Mouse (Mus musculus) myocyte (in vitro differentiated cells): ENCODE results near the gene Gm28557. TPM values are rescaled to one million over a fixed set of nuclear protein-coding genes. Genes with fewer than 3 reads are reported as not detected.

Experiments
- H3K27me3 ChIP-seq: one replicate; pipeline ENCODE4 v1.6.1; 2011; ENCODE audit not compliant: control insufficient read depth, insufficient read depth, insufficient read length
- H3K36me3 ChIP-seq: one replicate; pipeline ENCODE4 v1.6.1; 2011; ENCODE audit not compliant: control insufficient read depth, insufficient read depth
- H3K4me2 ChIP-seq: one replicate; pipeline ENCODE4 v1.6.1; 2011; ENCODE audit warnings: low read depth, control low read depth
- H3K4me3 ChIP-seq: one replicate; pipeline ENCODE4 v1.5.1; 2011; ENCODE audit warnings: mild to moderate bottlenecking, control low read depth, moderate library complexity
- H3K79me2 ChIP-seq: one replicate; pipeline ENCODE4 v1.6.1; 2011; ENCODE audit not compliant: control insufficient read depth, insufficient read depth
- H3ac ChIP-seq: one replicate; pipeline ENCODE4 v1.6.1; 2011; ENCODE audit not compliant: control insufficient read depth, insufficient read length
- CEBPB ChIP-seq: IDR thresholded peaks from 2 replicates; pipeline ENCODE4 v1.6.1; 2011; ENCODE audit warnings: mild to moderate bottlenecking, moderate library complexity; ENCODE audit not compliant: poor library complexity, insufficient read depth, severe bottlenecking
- E2F4 ChIP-seq: IDR thresholded peaks from one replicate; pipeline ENCODE4 v1.6.1; 2011; ENCODE audit warnings: mild to moderate bottlenecking, control low read depth, moderate library complexity; ENCODE audit not compliant: insufficient read depth
- MAX ChIP-seq: IDR thresholded peaks from one replicate; pipeline ENCODE4 v1.6.1; 2011; ENCODE audit warnings: low read depth, mild to moderate bottlenecking, control low read depth
- MYOD1 ChIP-seq, 3 experiments: IDR thresholded peaks; one replicate each; pipeline ENCODE4 v1.6.1; 2011; ENCODE audit warnings: control low read depth in 2 of 3, low read depth in 2 of 3, mild to moderate bottlenecking in 2 of 3, moderate library complexity in 1 of 3; ENCODE audit not compliant: insufficient read length in 2 of 3, control insufficient read depth in 1 of 3
- MYOG ChIP-seq, 3 experiments: IDR thresholded peaks; one replicate each; pipeline ENCODE4 v1.6.1; 2011; ENCODE audit warnings: control low read depth in 2 of 3, low read depth in 2 of 3, mild to moderate bottlenecking in 2 of 3; ENCODE audit not compliant: insufficient read length in 2 of 3, control insufficient read depth in 1 of 3, insufficient read depth in 1 of 3
- POLR2A ChIP-seq: IDR thresholded peaks from one replicate; pipeline ENCODE4 v1.6.1; 2011; ENCODE audit warnings: low read depth, mild to moderate bottlenecking, control low read depth, moderate library complexity; ENCODE audit not compliant: insufficient read length
- POLR2AphosphoS2 ChIP-seq: IDR thresholded peaks from one replicate; pipeline ENCODE4 v1.6.1; 2011; ENCODE audit warnings: low read depth, control low read depth; ENCODE audit not compliant: insufficient read length
- REST ChIP-seq: IDR thresholded peaks from one replicate; pipeline ENCODE4 v1.6.1; 2011; ENCODE audit warnings: mild to moderate bottlenecking, control low read depth, moderate library complexity; ENCODE audit not compliant: insufficient read depth, insufficient read length
- SRF ChIP-seq: IDR thresholded peaks from one replicate; pipeline ENCODE4 v1.6.1; 2011; ENCODE audit warnings: low read depth; ENCODE audit not compliant: control insufficient read depth, insufficient read length
- TCF12 ChIP-seq: IDR thresholded peaks from one replicate; pipeline ENCODE4 v1.6.1; 2011; ENCODE audit warnings: mild to moderate bottlenecking, control low read depth; ENCODE audit not compliant: poor library complexity, insufficient read depth, severe bottlenecking
- TCF3 ChIP-seq: IDR thresholded peaks from one replicate; pipeline ENCODE4 v1.6.1; 2011; ENCODE audit warnings: low read depth, control low read depth; ENCODE audit not compliant: insufficient read length
- USF1 ChIP-seq: IDR thresholded peaks from one replicate; pipeline ENCODE4 v1.6.1; 2011; ENCODE audit warnings: low read depth, mild to moderate bottlenecking, control low read depth, moderate library complexity
- polyA plus RNA-seq: library from polyadenylated mRNA; unstranded; fragments of >200 nt; fragmentation: generic; extraction: Trizol; gene quantifications from one replicate; pipeline ENCODE4 v1.2.1, GENCODE M21; 2012; ENCODE audit warnings: missing spikeins

The Gm28557 gene
- polyA plus RNA-seq, 1 experiment = 0.94 TPM

DNA sequence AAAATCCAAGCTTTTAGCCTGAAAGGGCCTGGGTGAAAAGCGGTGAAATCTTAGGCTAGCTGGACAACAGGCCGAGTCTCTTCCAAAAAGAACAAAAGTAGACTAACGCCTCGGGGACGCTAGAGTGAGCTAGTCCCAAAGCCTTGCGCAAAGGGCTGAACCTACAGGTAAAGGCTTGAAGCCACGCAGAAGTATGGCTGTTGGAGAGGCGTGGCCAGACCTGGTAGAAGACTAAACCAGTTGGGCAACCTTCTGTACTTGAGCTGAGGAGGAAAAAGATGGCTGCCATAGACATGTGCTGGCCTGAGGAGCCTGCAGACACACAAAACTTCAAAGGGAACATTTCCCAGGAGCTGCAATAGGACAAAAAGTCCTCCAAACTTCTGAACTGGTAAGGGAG, 43.0 kb downstream of the Gm28557 start:
- no peak overlapping the region for H3K4me3 ChIP-seq
- H3K4me2 ChIP-seq = no peak overlapping the region
- H3K79me2 ChIP-seq = no peaks in the 10 kb centered on the region
- H3K27me3 ChIP-seq = no peaks in the 10 kb centered on the region
- no peak overlapping the region for H3ac ChIP-seq
- H3K36me3 ChIP-seq = peaks cover 9% of the 10 kb centered on the region
- TF ChIP-seq MYOG (IDR thresholded peaks at IDR 0.05; ENCODE audit: control insufficient read depth in 1 of 3, insufficient read depth in 1 of 3, insufficient read length in 2 of 3, low read depth in 2 of 3) (no peak), SRF (no peak), TCF3 (no peak), POLR2AphosphoS2 (no peak), POLR2A (no peak), USF1 (no peak), E2F4 (no peak), MYOD1 (IDR thresholded peaks at IDR 0.05; ENCODE audit: control insufficient read depth in 1 of 3, insufficient read length in 2 of 3, low read depth in 2 of 3) (no peak), MAX (no peak), REST (no peak), TCF12 (no peak), CEBPB (no peak)

DNA sequence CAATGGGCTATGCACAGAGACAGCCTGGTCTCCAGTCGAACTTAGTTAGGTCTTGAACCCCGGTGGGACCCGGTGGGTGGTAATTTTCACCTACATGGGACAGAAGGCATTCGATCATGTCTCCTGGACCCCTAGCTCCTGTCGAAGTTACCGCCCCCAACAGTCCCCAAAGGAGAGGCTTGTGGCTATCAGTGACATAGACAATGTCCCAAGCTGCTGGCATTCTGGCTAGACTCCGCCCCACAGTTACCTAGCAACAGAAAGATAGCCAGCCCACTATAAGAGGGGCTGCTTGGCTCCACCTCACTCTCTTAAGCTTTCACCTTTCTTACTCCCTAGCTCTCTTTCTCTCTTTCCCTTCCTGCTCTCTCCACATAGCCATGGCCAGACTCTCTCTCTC, 46.0 kb downstream of the Gm28557 start:
- Histone ChIP-seq H3K36me3 (no peaks in the 10 kb centered on the region), H3ac (no peak overlapping the region), H3K27me3 (no peaks in the 10 kb centered on the region), H3K4me3 (no peak overlapping the region), H3K79me2 (no peaks in the 10 kb centered on the region), H3K4me2 (no peak overlapping the region)
- no peak for TF ChIP-seq E2F4
- no peak for TF ChIP-seq POLR2AphosphoS2
- TF ChIP-seq TCF3 = no peak
- TF ChIP-seq CEBPB = no peak
- no peak for TF ChIP-seq MYOG (IDR thresholded peaks at IDR 0.05; ENCODE audit: control insufficient read depth in 1 of 3, insufficient read depth in 1 of 3, insufficient read length in 2 of 3, low read depth in 2 of 3)
- no peak for TF ChIP-seq SRF
- TF ChIP-seq USF1 = no peak
- no peak for TF ChIP-seq REST

DNA sequence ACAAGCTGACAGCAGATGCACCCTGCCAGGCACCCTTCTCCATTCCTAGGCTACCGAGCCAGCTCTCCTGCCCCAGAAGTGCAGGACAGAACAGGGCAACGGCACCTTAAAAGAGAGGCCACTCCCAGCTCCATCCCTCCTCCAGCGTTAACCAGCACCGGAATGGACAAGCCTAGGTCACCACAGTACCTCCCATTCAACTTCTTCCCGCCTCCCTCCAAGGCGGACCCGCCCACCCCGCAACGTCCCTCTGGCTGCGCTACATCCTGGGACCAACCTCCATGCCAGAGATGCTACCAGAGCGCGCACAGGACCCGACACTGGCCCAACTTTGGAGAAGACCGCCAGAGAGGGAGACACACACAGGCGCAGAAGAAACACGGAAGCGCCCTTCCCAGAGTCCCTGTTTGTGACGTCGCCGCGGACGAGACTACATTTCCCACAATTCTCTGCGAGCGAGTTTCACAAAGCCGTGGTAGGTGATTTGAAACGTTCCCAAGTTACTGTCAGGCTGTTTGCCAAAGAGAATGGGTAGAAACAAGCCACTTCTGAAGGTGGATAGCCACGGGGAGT, 47.5 kb downstream of the Gm28557 start, which contains the start of gene Zfp712:
TSS of gene Zfp712 (minus strand) at position 385 of the 573 bp plus-strand sequence.
- H3K79me2 ChIP-seq = no peaks in the 10 kb centered on the region
- peak within 1 kb of the TSS; percentile 76 for H3K4me3 ChIP-seq
- H3K4me2 ChIP-seq = peak within 1 kb of the TSS; percentile 96
- H3K27me3 ChIP-seq = no peaks in the 10 kb centered on the region
- H3K36me3 ChIP-seq = no peaks in the 10 kb centered on the region
- TF ChIP-seq MAX (no peak), POLR2A (peak; percentile 50)
- H3ac ChIP-seq = no peak within 1 kb of the TSS

DNA sequence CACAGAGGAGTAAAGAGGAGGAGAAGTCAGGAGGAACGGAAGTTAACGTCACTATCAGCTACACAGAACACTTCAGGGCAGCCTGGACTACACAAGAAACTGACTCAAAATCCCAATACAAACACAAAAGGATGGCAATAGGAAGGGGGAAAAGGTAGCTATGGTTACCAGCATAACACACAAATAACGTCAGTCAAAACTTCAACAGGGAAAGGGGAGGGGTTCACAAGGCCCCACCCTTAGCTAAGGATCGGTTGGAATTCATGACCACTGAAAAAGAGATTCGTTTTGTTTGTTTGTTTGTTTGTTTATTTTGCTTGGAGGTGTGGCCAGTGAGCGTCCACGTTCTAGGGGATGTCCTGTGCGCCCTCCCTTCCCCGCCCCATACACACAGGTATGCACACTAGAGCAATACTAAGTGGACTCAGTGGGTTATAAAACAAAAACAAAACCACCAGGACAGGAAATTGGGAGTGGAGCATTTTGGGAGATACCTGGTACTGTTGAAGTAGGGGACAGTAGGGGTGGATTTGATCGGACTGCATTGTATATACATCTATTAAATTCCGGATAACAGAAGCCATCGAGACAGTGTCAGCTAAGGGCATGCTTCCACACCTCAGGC, 48.1 kb downstream of the Gm28557 start:
- TF ChIP-seq CEBPB = no peak
- no peak for TF ChIP-seq MYOD1 (IDR thresholded peaks at IDR 0.05; ENCODE audit: control insufficient read depth in 1 of 3, insufficient read length in 2 of 3, low read depth in 2 of 3)
- TF ChIP-seq MYOG (IDR thresholded peaks at IDR 0.05; ENCODE audit: control insufficient read depth in 1 of 3, insufficient read depth in 1 of 3, insufficient read length in 2 of 3, low read depth in 2 of 3) = no peak
- no peak for TF ChIP-seq POLR2A
- no peak for TF ChIP-seq SRF
- no peak for TF ChIP-seq E2F4
- TF ChIP-seq TCF3 = no peak
- no peak for TF ChIP-seq USF1
- TF ChIP-seq POLR2AphosphoS2 = no peak
- no peak for TF ChIP-seq REST
- TF ChIP-seq TCF12 = no peak
- TF ChIP-seq MAX = no peak
- Histone ChIP-seq H3K27me3 (no peaks in the 10 kb centered on the region), H3K79me2 (no peaks in the 10 kb centered on the region), H3K36me3 (no peaks in the 10 kb centered on the region), H3K4me2 (peak overlapping the region; percentile 96), H3K4me3 (peak overlapping the region; percentile 76), H3ac (no peak overlapping the region)

Other genes starting within 250 kb of the Gm28557 start
- 0.26 TPM for gene Gm10767, start 203.7 kb downstream of the Gm28557 start, polyA plus RNA-seq
- 0.19 TPM for gene Zfp712, start 47.4 kb downstream of the Gm28557 start, polyA plus RNA-seq
- gene Zfp708, start 10.6 kb downstream of the Gm28557 start, polyA plus RNA-seq = 0.11 TPM
- gene Rslcan18, start 7.7 kb upstream of the Gm28557 start, polyA plus RNA-seq = 0.19 TPM
- 0.59 TPM for gene Zfp759, start 13.1 kb upstream of the Gm28557 start, polyA plus RNA-seq
- 0.41 TPM for gene Rsl1, start 64.6 kb upstream of the Gm28557 start, polyA plus RNA-seq
- gene Zfp455, start 85.9 kb upstream of the Gm28557 start, polyA plus RNA-seq = 0.05 TPM
- gene Zfp458, start 169.9 kb upstream of the Gm28557 start, polyA plus RNA-seq = 0.20 TPM
- 0.10 TPM for gene Zfp457, start 197.9 kb upstream of the Gm28557 start, polyA plus RNA-seq
- gene Zfp595, start 224.0 kb upstream of the Gm28557 start, polyA plus RNA-seq = 0.48 TPM